Comparison of ENCODE assay signal across 19 mouse cellular contexts in genomic region chr11:119109415-119110071, GRCm38 (mm10). TPM values are rescaled to one million over a fixed set of nuclear protein-coding genes. Genes with fewer than 3 reads are reported as not detected.
A peak's percentile ranks its signal among the peaks of the same experiment; 100 is the strongest.
DNase-seq lines count a peak whose midpoint lies in the region; ATAC-seq and TF ChIP-seq lines count a peak whose summit lies in the region.
"Had no signal": no experiment of that assay in that cellular context is flagged by ENCODE, and none has a peak within 500 bp of the region (broad histone marks: within the 10 kb centered on the region; RNA-seq: fewer than 3 reads in every experiment).

No protein-coding gene starts in this region.

- H3K36me3 ChIP-seq in liver, adult 2 months (ENCODE audit: control insufficient read depth, insufficient read depth, low read length): no peaks in the 10 kb centered on the region
- no peaks in the 10 kb centered on the region for H3K36me3 ChIP-seq in liver, embryonic 12.5 days
- no peaks in the 10 kb centered on the region for H3K36me3 ChIP-seq in liver, postnatal 0 days (replicated peaks; ENCODE audit: insufficient read depth, low read length)
- H3K36me3 ChIP-seq: embryonic facial prominence, embryonic 10.5 days; hindbrain, embryonic 13.5 days; limb, embryonic 13.5 days; neural tube, embryonic 12.5 days had no signal

- H3K4me3 ChIP-seq in liver, adult 2 months (ENCODE audit: insufficient read depth, low read depth, low read length): no peak overlapping the region
- no peak overlapping the region for H3K4me3 ChIP-seq in liver, embryonic 12.5 days
- H3K4me3 ChIP-seq in liver, postnatal 0 days (ENCODE audit: low read depth, low read length): no peak overlapping the region
- H3K4me3 ChIP-seq: embryonic facial prominence, embryonic 10.5 days; forebrain, embryonic 13.5 days; hindbrain, embryonic 13.5 days; limb, embryonic 13.5 days; neural tube, embryonic 12.5 days had no signal

- WGBS in liver, adult 2 months: 40% methylated on average over 9 of the region's 9 CpGs
- WGBS in liver, embryonic 12.5 days (ENCODE audit: insufficient replicate concordance): 58% methylated on average over 9 of the region's 9 CpGs
- WGBS in liver, postnatal 0 days (ENCODE audit: insufficient replicate concordance): 58% methylated on average over 9 of the region's 9 CpGs

- no peak for TF ChIP-seq CTCF in liver, adult 2 months (IDR thresholded peaks at IDR 0.05; ENCODE audit: low read depth, low read length)
- no peak for TF ChIP-seq CTCF in liver, postnatal 0 days (IDR thresholded peaks at IDR 0.05; ENCODE audit: low read depth)

- no peaks in the 10 kb centered on the region for H3K79me2 ChIP-seq in liver, adult 2 months (ENCODE audit: control insufficient read depth, insufficient read depth, low read length)

- TF ChIP-seq POLR2A in liver, adult 2 months (IDR thresholded peaks at IDR 0.05; ENCODE audit: extremely low read depth, insufficient read depth, low read length): no peak

- no peak overlapping the region for H3K9ac ChIP-seq in liver, adult 2 months (ENCODE audit: low read depth, low read length)
- no peak overlapping the region for H3K9ac ChIP-seq in liver, embryonic 12.5 days
- H3K9ac ChIP-seq in liver, postnatal 0 days (replicated peaks): no peak overlapping the region
- H3K9ac ChIP-seq: forebrain, embryonic 13.5 days; hindbrain, embryonic 13.5 days; limb, embryonic 13.5 days; neural tube, embryonic 12.5 days had no signal

- peak; percentile 58; the same call in 1 of the 2 replicates for TF ChIP-seq EP300 in liver, postnatal 0 days (IDR thresholded peaks at IDR 0.05; ENCODE audit: low read depth)

- H3K27ac ChIP-seq in liver, adult 2 months (replicated peaks; ENCODE audit: insufficient read depth, low read depth, low read length): no peak overlapping the region
- H3K27ac ChIP-seq in liver, embryonic 12.5 days: no peak overlapping the region
- H3K27ac ChIP-seq in liver, postnatal 0 days (ENCODE audit: low read depth): peak overlapping the region; percentile 65
- H3K27ac ChIP-seq: embryonic facial prominence, embryonic 10.5 days; forebrain, embryonic 13.5 days; hindbrain, embryonic 13.5 days; kidney, postnatal 0 days; limb, embryonic 13.5 days; neural tube, embryonic 12.5 days had no signal

- DNase-seq in liver, adult 2 months (ENCODE audit: extremely low read depth, low read depth, low spot score): peak; percentile 69
- peak; percentile 53 for DNase-seq in CD4-positive, CD25-positive, alpha-beta regulatory T cell, adult 2 months (ENCODE audit: low read depth, low spot score)
- peak; percentile 78 for DNase-seq in liver, postnatal 0 days
- DNase-seq in frontal cortex, adult 2 months (ENCODE audit: extremely low spot score in 1 of 2, low spot score in 1 of 2): no peak
- DNase-seq in layer of hippocampus, adult 18-20 months (ENCODE audit: low spot score in 2 of 2): no peak
- DNase-seq: adrenal gland, adult 8-10 months; cerebellum, adult 2 months; heart, postnatal 14 days; lung, postnatal 14 days; thymus, postnatal 4 days had no signal

- H3K4me1 ChIP-seq in liver, adult 2 months (ENCODE audit: control insufficient read depth, insufficient read depth, low read length): peaks cover 11% of the 10 kb centered on the region
- H3K4me1 ChIP-seq in liver, embryonic 12.5 days: peaks cover 13% of the 10 kb centered on the region; the same call in 1 of the 2 replicates
- peaks cover 19% of the 10 kb centered on the region for H3K4me1 ChIP-seq in liver, postnatal 0 days (ENCODE audit: insufficient read depth)

- H3K27me3 ChIP-seq in liver, adult 2 months (ENCODE audit: control insufficient read depth, insufficient read depth, low read length): peaks cover 3% of the 10 kb centered on the region; the same call in 1 of the 2 replicates
- peaks cover 51% of the 10 kb centered on the region for H3K27me3 ChIP-seq in liver, embryonic 12.5 days (replicated peaks)
- no peaks in the 10 kb centered on the region for H3K27me3 ChIP-seq in liver, postnatal 0 days (ENCODE audit: insufficient read depth, low read length)
- H3K27me3 ChIP-seq: neural tube, embryonic 12.5 days had no signal

- H3K4me2 ChIP-seq in liver, embryonic 12.5 days: no peak overlapping the region
- H3K4me2 ChIP-seq in liver, postnatal 0 days (ENCODE audit: low read depth, low read length): no peak overlapping the region
- H3K4me2 ChIP-seq: forebrain, embryonic 13.5 days; heart, embryonic 11.5 days; hindbrain, embryonic 13.5 days; limb, embryonic 13.5 days; neural tube, embryonic 12.5 days had no signal

- no peak for ATAC-seq in liver, embryonic 12.5 days
- peak; percentile 77 for ATAC-seq in inflammation-experienced regulatory T-cells, adult 6 months
- ATAC-seq in liver, postnatal 0 days: peak; percentile 82
- ATAC-seq: forebrain, embryonic 13.5 days had no signal

- no peaks in the 10 kb centered on the region for H3K9me3 ChIP-seq in liver, embryonic 12.5 days (replicated peaks)
- no peaks in the 10 kb centered on the region for H3K9me3 ChIP-seq in liver, postnatal 0 days (ENCODE audit: low read length)
- H3K9me3 ChIP-seq: embryonic facial prominence, embryonic 10.5 days; forebrain, embryonic 13.5 days; hindbrain, embryonic 13.5 days; limb, embryonic 13.5 days; neural tube, embryonic 12.5 days had no signal

RNA-seq across cellular contexts. Expression of gene Cbx4, which starts 23.5 kb away (rescaled TPM):
- total RNA-seq in liver, adult 2 months (2014; rRNA removed): 2.8 and 2.9 TPM in 2 replicates
- 7.9 and 8.2 TPM in 2 replicates for polyA plus RNA-seq in liver, adult 2 months (2012; rRNA removed)
- polyA plus RNA-seq in liver, embryonic 12.5 days (2016; fragmentation: Nextera tagmentation; extraction: Ambion mirVana): 3.2 and 3.3 TPM in 2 replicates
- 1 to 10 TPM; 2.0 to 3.6 (median 2.3) TPM for polyA plus RNA-seq in inflammation-experienced regulatory T-cells, adult 6 months (2017; shearing (Covaris generic))
- polyA plus RNA-seq in liver, postnatal 0 days (2015; fragmentation: Nextera tagmentation; extraction: Ambion mirVana): 2.8 and 4.7 TPM in 2 replicates
- polyA plus RNA-seq in frontal cortex, adult 2 months (2012; rRNA removed): 45.4 and 46.4 TPM in 2 replicates
- 10 to 100 TPM; 44.7 to 49.1 TPM for total RNA-seq in layer of hippocampus, adult 18-20 months (2021)

Comparison
In these comparisons a context has a peak if more than half of its experiments do, and no peak if none do; other contexts are left out.
1. DNase-seq: peak in liver, adult 2 months (single experiment), CD4-positive, CD25-positive, alpha-beta regulatory T cell, adult 2 months (single experiment) and liver, postnatal 0 days (single experiment); none in frontal cortex, adult 2 months (0 of 2) and layer of hippocampus, adult 18-20 months (0 of 2).